22 mouse cellular contexts compared by ENCODE assay signal in the genomic region with DNA sequence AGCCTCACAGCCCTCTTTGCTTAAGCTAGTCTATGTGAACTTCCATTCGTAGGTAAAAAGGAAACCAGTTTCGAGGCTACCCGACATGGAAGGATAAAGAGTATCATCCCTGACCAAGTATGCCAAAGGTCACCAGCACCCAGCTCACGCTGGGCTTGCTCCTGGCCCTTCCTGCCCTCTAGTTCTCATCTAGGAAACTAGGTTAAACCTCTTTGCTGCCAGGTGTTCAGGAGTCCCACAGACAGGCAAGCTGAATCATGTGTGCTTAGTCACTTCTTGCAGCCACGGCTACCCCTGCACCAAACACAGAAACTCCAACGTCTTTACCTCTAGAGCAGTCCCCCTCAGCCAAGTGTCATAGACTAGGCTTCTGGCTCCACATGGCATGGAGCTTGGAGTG. TPM values are rescaled to one million over a fixed set of nuclear protein-coding genes. Genes with fewer than 3 reads are reported as not detected.
DNase-seq lines count a peak whose midpoint lies in the region; ATAC-seq and TF ChIP-seq lines count a peak whose summit lies in the region.
"Had no signal": no experiment of that assay in that cellular context is flagged by ENCODE, and none has a peak within 500 bp of the region (broad histone marks: within the 10 kb centered on the region; RNA-seq: fewer than 3 reads in every experiment).

No protein-coding gene starts in this region.

- H3K36me3 ChIP-seq in thymus, adult 2 months (ENCODE audit: control insufficient read depth, insufficient read depth, low read length): no peaks in the 10 kb centered on the region
- H3K36me3 ChIP-seq: embryonic facial prominence, embryonic 12.5 days; hindbrain, embryonic 15.5 days; intestine, embryonic 15.5 days; liver, embryonic 15.5 days; neural tube, embryonic 12.5 days had no signal

- no peak overlapping the region for H3K4me3 ChIP-seq in thymus, adult 2 months (ENCODE audit: control insufficient read depth, insufficient read depth, low read length)
- H3K4me3 ChIP-seq: embryonic facial prominence, embryonic 12.5 days; hindbrain, embryonic 15.5 days; intestine, embryonic 15.5 days; limb, embryonic 13.5 days; liver, embryonic 15.5 days; neural tube, embryonic 12.5 days had no signal

- no peak for TF ChIP-seq CTCF in thymus, adult 2 months (IDR thresholded peaks at IDR 0.05; ENCODE audit: borderline replicate concordance, control insufficient read depth, extremely low read depth, insufficient read depth, low read length, poor library complexity)

- H3K27me3 ChIP-seq in thymus, adult 2 months (ENCODE audit: control insufficient read depth, insufficient read depth, low read length): no peaks in the 10 kb centered on the region
- H3K27me3 ChIP-seq: embryonic facial prominence, embryonic 12.5 days; hindbrain, embryonic 15.5 days; intestine, embryonic 15.5 days; limb, embryonic 13.5 days; liver, embryonic 15.5 days; neural tube, embryonic 12.5 days had no signal

- ATAC-seq in monocyte, adult 5-6 weeks (replicated peaks; ENCODE audit: insufficient number of reproducible peaks, low FRiP score, low TSS enrichment, poor library complexity, severe bottlenecking): no peak
- ATAC-seq: intestine, embryonic 15.5 days had no signal

- TF ChIP-seq POLR2A in thymus, adult 2 months (IDR thresholded peaks at IDR 0.05; ENCODE audit: control insufficient read depth, extremely low read depth, insufficient read depth, low read length, poor library complexity): no peak

- peaks cover 29% of the 10 kb centered on the region for H3K4me1 ChIP-seq in thymus, adult 2 months (replicated peaks; ENCODE audit: control insufficient read depth, insufficient read depth, low read length)
- H3K4me1 ChIP-seq: embryonic facial prominence, embryonic 12.5 days; intestine, embryonic 15.5 days; liver, embryonic 15.5 days had no signal

- 24% methylated on average over 6 of the region's 6 CpGs for WGBS in thymus, adult 2 months

- peak; percentile 44 for DNase-seq in kidney, adult 9 months
- DNase-seq in kidney, postnatal 10 days: no peak
- DNase-seq in urinary bladder, postnatal 14 days (ENCODE audit: low spot score): peak; percentile 17
- DNase-seq in urinary bladder, adult 18-20 months (ENCODE audit: low spot score in 2 of 2): no peak
- peak; percentile 53 for DNase-seq in thymus, adult 2 months
- DNase-seq in thymus, postnatal 4 days: peak; percentile 63
- DNase-seq in left cerebral cortex, postnatal 4 days: no peak
- DNase-seq: adrenal gland, adult 2 months; B cell, adult 2 months; cerebellum, adult 11-12 months; cerebellum, postnatal 14 days; gastrocnemius, postnatal 36 days; heart, postnatal 36 days; lung, postnatal 4 days; midbrain, embryonic 14.5 days had no signal

- intact Hi-C loops in left cerebral cortex, postnatal 4 days (cut with DNase I): no loop called here

- no peak overlapping the region; the same call in 1 of the 2 replicates for H3K27ac ChIP-seq in thymus, adult 2 months (ENCODE audit: control insufficient read depth, insufficient read depth, low read length)
- H3K27ac ChIP-seq: embryonic facial prominence, embryonic 12.5 days; hindbrain, embryonic 15.5 days; intestine, embryonic 15.5 days; limb, embryonic 13.5 days; liver, embryonic 15.5 days; neural tube, embryonic 12.5 days had no signal

RNA-seq across cellular contexts. Expression of gene Igf2bp2, which starts 31.8 kb away (rescaled TPM):
- 1.8 and 1.9 TPM in 2 replicates for polyA plus RNA-seq in thymus, adult 2 months (2012; rRNA removed)
- total RNA-seq in monocyte, adult 5-6 weeks (2017): 0.10 TPM in 1 of 3 replicates, not detected in the others
- 10 to 100 TPM in 1 of 2 experiments, 1 to 10 TPM in 1; 7.1 to 10.0 TPM for total RNA-seq in left cerebral cortex, postnatal 4 days (2021)

Comparison
In these comparisons a context has a peak if more than half of its experiments do, and no peak if none do; other contexts are left out.
1. DNase-seq: peak in kidney, adult 9 months (single experiment), urinary bladder, postnatal 14 days (single experiment), thymus, adult 2 months (single experiment) and thymus, postnatal 4 days (single experiment); none in kidney, postnatal 10 days (single experiment), urinary bladder, adult 18-20 months (0 of 2) and left cerebral cortex, postnatal 4 days (single experiment).